8 mouse cellular contexts compared by ENCODE assay signal in the genomic region with DNA sequence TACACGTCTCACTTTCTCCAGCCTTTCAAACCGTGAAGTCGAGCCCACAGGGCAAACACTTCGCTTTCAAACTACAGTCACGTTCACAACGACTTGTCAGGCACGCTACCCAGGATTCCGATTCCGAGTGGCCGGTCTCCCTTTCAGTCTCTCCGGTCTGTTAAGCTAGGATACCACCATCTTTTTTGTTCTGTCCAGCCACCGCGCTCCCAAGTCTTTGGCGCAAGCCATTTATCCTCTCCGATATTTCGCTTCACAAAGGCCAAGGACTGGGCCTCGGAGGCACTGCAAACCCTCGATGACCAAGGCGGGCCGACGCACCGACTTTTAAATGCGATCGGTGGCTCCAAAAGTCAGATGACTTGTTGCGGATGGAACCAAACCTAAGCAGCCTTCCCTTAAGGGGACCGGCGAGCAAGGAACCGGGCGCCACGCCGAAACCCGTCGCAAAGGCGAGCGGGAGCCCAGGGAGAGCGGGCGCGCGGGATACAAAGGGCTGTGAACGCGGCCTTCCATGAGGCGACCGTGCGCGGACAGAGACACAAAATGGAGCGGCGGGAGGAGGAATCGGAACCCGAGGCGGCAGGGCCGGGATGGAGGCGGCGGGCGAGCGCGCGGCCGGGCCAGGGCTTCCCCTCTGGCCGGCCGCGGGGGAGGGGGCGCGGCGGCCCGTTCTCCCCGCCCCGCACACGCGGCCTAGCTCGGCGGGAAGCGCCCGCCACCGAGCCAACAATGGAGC. TPM values are rescaled to one million over a fixed set of nuclear protein-coding genes. Genes with fewer than 3 reads are reported as not detected.
DNase-seq lines count a peak whose midpoint lies in the region; ATAC-seq lines count a peak whose summit lies in the region.

No protein-coding gene starts in this region.

- peak overlapping the region; percentile 92 for H3K27ac ChIP-seq in intestine, embryonic 15.5 days

- H3K4me1 ChIP-seq in intestine, embryonic 15.5 days (replicated peaks): 0 out of 2 replicates have a peak, but pooled peaks cover 2% of the 10 kb centered on the region

- ATAC-seq in intestine, embryonic 15.5 days: peak; percentile 79

- WGBS in intestine, embryonic 15.5 days: under 1% methylated on average over 67 of the region's 74 CpGs

- no peaks in the 10 kb centered on the region for H3K9me3 ChIP-seq in intestine, embryonic 15.5 days

- intact Hi-C loops in gastrocnemius, postnatal 36 days (cut with DNase I): loop anchor here (5.0 kb wide), 1 partner anchor 56 kb away; no protein-coding TSS in a partner anchor
- intact Hi-C loops in left cerebral cortex, postnatal 4 days (cut with DNase I): no loop called here

- no peaks in the 10 kb centered on the region for H3K27me3 ChIP-seq in intestine, embryonic 15.5 days (replicated peaks)

- peak overlapping the region; percentile 100 for H3K9ac ChIP-seq in intestine, embryonic 15.5 days

- peak overlapping the region; percentile 99 for H3K4me3 ChIP-seq in intestine, embryonic 15.5 days (replicated peaks)

- DNase-seq in adrenal gland, adult 18-20 months (ENCODE audit: low spot score in 2 of 2): peak; percentile 57 to 59
- DNase-seq in embryo, embryonic 10 days (ENCODE audit: low spot score): peak; percentile 43
- peak; percentile 20 to 53 for DNase-seq in gastrocnemius, postnatal 36 days
- DNase-seq in left cerebral cortex, postnatal 4 days: peak; percentile 39
- DNase-seq in mesoderm, embryonic 11.5 days (ENCODE audit: low read depth, low spot score): peak; percentile 41
- DNase-seq in right cerebral cortex, postnatal 36 days (ENCODE audit: low spot score in 2 of 2): peak; percentile 22 to 23
- DNase-seq in yolk sac, embryonic 10.5 days (ENCODE audit: low spot score): peak; percentile 66

- no peaks in the 10 kb centered on the region for H3K36me3 ChIP-seq in intestine, embryonic 15.5 days

- H3K4me2 ChIP-seq in intestine, embryonic 15.5 days (replicated peaks): peak overlapping the region; percentile 60

RNA-seq across cellular contexts. Expression of a gene that starts 3.8 kb away (rescaled TPM):
- total RNA-seq in adrenal gland, adult 18-20 months (2021): 10 to 100 TPM; 79.2 to 79.5 TPM
- total RNA-seq in gastrocnemius, postnatal 36 days (2021): 10 to 100 TPM; 18.9 to 20.3 TPM
- 112 and 129 TPM in 2 replicates for polyA plus RNA-seq in intestine, embryonic 15.5 days (2015; fragmentation: Nextera tagmentation; extraction: Ambion mirVana)
- total RNA-seq in left cerebral cortex, postnatal 4 days (2021): 100 to 1,000 TPM; 145 to 163 TPM

Comparison
In these comparisons a context has a peak if more than half of its experiments do, and no peak if none do; other contexts are left out.
1. Peak in every context shown above with its lines: DNase-seq, ATAC-seq, H3K4me3 ChIP-seq and H3K27ac ChIP-seq.